Mouse (Mus musculus) CD8-positive naive resting alpha-beta T cell, adult 2 months (primary cell): ENCODE measurements at regions not wholly inside any gene's neighbourhood (a gene's known extent, or its start where the extent isn't known, plus 50 kb on each side); places are given as distances from the start of the nearest gene placed in this dataset.
A peak's percentile ranks its signal among the peaks of the same experiment; 100 is the strongest.

Source experiments
- DNase-seq, 2 experiments: peaks; one replicate each; pipeline ENCODE4 v3.0.0; 2022; ENCODE audit warnings: low read depth in 2 of 2, low spot score in 2 of 2

DNA sequence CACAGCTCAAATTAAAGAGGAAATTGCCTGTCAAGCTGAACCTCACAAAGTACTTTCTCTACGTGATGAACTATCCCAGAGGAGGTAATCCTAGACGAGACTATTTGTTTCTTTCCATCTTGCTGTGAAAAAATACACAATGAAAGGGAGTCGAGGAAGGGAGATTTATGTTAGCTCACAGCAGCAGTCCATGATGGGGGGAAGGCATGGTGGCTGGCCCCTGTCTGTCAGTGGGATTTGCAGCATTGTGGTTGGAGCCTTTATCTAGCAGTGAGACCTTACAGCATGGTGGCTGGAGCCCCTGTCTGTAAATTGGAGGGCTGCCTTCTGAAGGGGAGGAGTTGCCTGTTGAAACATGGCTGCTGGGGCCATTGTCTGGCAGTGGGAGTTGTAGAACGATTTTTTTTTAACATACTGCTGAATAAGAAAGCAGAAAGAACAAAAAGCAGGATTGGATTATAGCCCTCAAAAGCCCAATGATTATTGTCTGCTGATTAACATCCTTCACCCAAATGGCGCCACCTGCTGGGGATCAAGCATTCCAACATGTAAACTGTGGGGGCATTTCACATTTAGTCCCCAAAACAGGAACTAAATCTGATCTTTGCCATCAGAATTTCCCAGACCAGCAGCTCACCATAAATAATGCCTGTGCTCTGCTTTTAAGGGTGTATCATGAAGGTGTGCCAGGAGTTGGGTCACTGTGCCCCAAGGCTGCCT, 54.0 kb upstream of the Ripor2 start:
- DNase-seq = peak; percentile 21 to 50
